Mouse (Mus musculus): Measurements from ENCODE around the gene Svs6. TPM values are rescaled to one million over a fixed set of nuclear protein-coding genes. Genes with fewer than 3 reads are reported as not detected.
"Not testable (repeated sequence)": the region's sequence is repeated elsewhere in the genome, so short reads cannot be mapped to it uniquely, and the experiment has no call there.

Svs6 gene
- not detected for total RNA-seq (2021)
- long read RNA-seq, experiment 1 = 0 reads
- long read RNA-seq, experiment 2 = 0 reads

DNA sequence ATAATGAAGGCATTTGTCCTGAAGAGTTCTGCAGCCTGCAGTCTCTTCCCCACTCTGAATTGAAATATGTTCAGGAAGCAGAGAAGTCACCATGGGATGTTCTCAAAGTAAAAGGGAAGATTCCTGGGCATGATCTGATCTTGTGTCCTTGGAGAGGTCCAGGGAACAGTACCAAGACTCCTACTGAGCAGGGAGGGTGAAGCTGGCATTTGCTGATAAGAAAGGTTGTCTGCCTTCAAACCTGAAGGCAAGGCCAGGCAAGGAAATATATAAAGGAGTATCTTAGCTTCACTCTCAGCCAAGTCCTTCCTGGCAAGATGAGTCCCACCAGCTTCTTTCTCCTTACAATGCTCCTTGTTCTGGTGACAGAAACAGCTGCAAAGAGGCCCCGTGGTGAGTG, at the start of gene Svs6:
TSS of gene Svs6 (plus strand) at position 301 of the 400 bp plus-strand sequence.
- H3K4me3 ChIP-seq; H3K27ac ChIP-seq; DNase-seq (ENCODE audit: low spot score in 2 of 2): not testable (repeated sequence)

DNA sequence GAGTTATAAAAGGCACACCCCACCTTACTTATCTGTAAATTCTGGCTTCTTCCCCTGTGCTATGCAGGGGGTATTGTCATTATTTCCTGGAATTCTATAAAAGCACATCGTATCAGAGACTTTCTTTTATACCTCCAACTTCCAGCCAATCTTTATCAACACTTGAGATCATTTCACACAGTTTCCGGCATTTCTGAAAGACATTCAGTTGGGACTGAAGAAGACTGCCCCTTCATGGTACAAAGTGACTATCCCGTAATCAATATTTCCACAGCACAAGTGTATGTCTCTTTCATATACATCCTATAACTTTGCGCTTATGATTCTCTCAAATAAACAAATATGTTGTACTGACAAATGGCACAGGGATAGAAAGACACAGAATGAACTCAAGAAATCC, 38.2 kb upstream of the Svs6 start, which contains the start of gene Svs4:
TSS of gene Svs4 (minus strand) at position 101 of the 400 bp plus-strand sequence.
- TF ChIP-seq CTCF (conservative IDR thresholded peaks at IDR 0.05) = no peak
- DNase-seq (ENCODE audit: low spot score in 2 of 2) = no peak
- no peak within 1 kb of the TSS for H3K27ac ChIP-seq
- no peak within 1 kb of the TSS for H3K4me3 ChIP-seq

DNA sequence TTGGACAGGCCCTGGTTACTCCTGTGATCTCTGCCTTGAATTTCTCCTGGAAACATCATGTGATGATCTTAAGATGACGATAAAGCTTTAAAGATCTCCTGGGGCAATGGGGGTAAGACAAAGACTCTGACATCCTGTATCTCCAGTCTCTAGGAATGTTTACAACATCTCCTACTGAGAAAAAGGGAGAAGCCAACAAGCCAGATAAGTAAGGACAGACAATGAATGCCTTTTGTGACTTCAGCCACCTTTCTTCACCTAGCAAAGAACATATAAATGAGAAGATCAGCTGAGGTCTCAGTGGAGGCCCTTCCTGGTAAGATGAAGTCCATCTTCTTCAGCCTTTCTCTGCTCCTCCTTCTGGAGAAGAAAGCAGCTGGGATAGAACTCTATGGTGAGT, 27.6 kb upstream of the Svs6 start, which contains the start of gene Svs3a:
TSS of gene Svs3a (plus strand) at position 301 of the 400 bp plus-strand sequence.
- DNase-seq (ENCODE audit: low spot score in 2 of 2); H3K27ac ChIP-seq; H3K4me3 ChIP-seq: not testable (repeated sequence)

DNA sequence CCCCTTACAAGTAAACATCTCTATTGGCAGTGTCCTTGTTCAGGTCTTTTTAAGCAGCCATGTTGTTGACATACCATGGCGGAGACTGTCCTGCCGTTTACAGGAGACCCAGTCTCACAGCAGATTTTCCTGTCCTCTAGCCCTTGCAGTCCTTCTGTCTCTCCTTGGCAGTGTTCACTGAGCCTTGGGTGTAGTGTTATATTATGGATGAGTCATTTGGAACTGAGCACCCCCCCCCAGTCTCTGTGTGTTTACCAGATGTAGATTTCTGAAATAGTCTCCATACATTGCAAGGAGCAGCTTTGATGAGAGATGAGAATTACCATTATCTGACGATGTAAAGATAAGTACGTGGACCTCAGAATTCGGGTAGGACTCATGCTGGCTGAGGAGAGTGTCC, 4.0 kb upstream of the Svs6 start:
- Histone ChIP-seq H3K4me3 (no peak overlapping the region), H3K27ac (no peak overlapping the region)
- TF ChIP-seq CTCF (conservative IDR thresholded peaks at IDR 0.05) = no peak
- DNase-seq (ENCODE audit: low spot score in 2 of 2) = no peak

DNA sequence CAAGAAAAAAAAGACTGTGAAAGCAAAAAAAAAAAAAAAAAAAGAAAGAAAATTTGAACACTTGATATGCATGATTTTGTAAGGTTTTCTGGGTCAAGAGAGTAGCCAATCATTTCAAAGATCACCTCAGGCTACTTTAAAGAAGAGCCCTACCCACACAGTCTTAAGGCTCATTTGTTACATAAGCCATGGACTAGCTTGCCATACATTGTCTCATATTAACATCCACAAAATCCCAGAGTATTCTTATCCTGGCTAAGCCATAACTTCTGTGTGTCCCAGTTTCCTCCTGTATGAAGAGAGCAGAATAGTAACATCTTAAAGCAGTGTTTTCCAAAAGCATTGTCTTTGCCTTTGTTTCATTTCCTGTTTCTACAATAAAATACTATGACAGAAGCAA, 1.1 kb upstream of the Svs6 start:
- not testable (repeated sequence) for H3K4me3 ChIP-seq; H3K27ac ChIP-seq; DNase-seq (ENCODE audit: low spot score in 2 of 2)

DNA sequence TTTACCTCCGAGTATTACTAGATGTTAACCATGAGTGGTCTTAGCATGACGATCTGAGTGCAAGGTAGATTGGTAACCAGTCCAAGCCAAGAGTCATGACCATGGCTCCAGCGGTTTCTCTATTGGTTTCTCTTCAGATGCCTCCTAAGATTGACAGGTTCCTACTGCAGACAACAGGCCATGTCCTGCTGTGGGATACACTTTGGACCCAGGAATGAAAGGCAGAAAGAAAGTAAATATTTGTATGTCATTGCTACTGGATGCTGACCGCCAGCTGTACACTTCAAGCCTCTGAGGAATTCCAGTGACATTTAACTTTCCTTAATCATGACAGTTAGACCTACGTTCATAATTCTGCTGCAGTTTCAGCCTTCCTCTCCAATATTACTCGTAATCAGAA, 4.4 kb downstream of the Svs6 start:
- Histone ChIP-seq H3K4me3 (no peak overlapping the region), H3K27ac (no peak overlapping the region)
- DNase-seq (ENCODE audit: low spot score in 2 of 2) = no peak
- no peak for TF ChIP-seq CTCF (conservative IDR thresholded peaks at IDR 0.05)

DNA sequence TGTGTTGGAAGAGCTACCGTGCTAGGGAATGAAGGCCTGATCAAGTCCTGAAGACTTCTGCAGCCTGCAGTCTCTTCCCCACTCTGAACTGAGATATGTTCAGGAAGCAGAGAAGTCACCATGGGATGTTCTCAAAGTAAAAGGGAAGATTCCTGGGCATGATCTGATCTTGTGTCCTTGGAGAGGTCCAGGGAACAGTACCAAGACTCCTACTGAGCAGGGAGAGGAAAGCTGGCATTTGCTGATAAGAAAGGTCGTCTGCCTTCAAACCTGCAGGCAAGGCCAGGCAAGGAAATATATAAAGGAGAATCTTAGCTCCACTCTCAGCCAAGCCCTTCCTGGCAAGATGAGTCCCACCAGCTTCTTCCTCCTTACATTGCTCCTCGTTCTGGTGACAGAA, 15.9 kb downstream of the Svs6 start, which contains the start of gene Svs5:
TSS of gene Svs5 (plus strand) at position 301 of the 400 bp plus-strand sequence.
- not testable (repeated sequence) for H3K27ac ChIP-seq; DNase-seq (ENCODE audit: low spot score in 2 of 2); H3K4me3 ChIP-seq

DNA sequence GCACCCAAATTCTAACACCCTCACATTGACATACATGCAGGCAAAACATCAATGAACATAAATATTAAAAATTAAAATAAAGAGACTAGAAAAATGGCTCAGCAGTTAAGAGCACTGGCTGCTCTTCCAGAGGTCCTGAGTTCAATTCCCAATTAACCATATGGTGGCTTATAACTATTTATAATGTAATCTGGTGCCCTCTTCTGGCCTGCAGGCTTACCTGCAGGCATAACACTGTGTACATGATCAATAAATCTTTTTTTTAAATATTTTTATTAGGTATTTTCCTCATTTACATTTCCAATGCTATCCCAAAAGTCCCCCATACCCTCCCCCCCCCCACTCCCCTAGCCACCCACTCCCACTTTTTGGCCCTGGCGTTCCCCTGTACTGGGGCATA, 27.2 kb downstream of the Svs6 start:
- H3K4me3 ChIP-seq; H3K27ac ChIP-seq; DNase-seq (ENCODE audit: low spot score in 2 of 2): not testable (repeated sequence)
- TF ChIP-seq CTCF (conservative IDR thresholded peaks at IDR 0.05) = peak; percentile 68

DNA sequence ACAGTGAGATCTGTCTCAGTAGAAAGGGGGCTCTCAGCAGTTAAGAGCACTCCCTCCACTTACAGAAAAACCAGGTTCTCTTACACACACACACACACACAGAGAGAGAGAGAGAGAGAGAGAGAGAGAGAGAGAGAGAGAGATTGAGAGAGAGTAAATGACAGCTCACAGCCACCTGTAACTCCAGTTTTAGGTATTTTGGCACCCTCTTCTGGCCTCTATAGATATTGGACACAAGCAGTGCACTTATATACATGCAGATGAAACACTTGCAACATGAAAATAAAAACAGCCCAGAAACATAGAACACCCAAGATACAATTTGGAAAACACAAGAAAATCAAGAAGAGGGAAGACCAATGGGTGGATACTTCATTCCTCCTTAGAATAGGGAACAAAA, 31.1 kb downstream of the Svs6 start:
- not testable (repeated sequence) for DNase-seq (ENCODE audit: low spot score in 2 of 2)

DNA sequence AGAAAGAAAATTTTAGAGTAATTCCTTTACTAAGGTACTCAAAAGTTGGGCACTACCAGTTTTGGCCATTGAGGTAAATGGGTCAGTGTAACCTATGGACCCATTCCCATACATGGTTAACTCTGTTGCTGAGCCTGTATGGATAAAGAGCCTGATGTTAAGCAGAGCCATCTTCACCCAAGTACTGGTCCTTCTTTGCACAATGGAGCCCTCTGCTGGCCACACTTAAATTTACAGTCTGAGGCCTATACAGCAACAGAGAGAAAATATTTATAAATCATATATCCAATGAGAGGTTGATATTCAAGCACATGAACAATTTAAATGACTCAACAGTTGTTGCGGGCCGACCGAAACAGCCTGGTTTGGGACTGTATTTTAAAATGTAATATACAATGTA, 32.4 kb downstream of the Svs6 start:
- Histone ChIP-seq H3K27ac (no peak overlapping the region), H3K4me3 (no peak overlapping the region)
- no peak for DNase-seq (ENCODE audit: low spot score in 2 of 2)
- peak; percentile 66 for TF ChIP-seq CTCF (conservative IDR thresholded peaks at IDR 0.05)

More for the DNA sequence above, 31.1 kb downstream of the Svs6 start:
- not testable (repeated sequence) for H3K4me3 ChIP-seq, H3K27ac ChIP-seq

DNA sequence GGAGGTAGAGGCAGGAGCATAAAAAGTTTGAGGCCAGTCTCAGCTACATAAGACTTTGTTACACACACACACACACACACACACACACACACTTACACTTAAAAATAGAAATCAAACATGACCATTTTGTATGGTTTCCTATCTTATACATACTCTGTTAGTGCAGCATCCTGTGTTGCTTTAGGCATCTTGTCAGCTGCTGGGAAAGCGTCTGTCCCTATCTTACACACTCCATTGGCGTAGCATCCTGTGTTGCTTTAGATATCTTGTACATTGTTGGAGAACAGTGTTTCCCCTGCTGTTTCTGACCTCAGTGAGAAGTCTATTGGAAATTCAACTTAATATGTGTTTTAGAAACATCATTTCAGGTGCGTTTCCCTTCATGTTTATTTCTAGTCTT, 36.1 kb downstream of the Svs6 start:
- no peak overlapping the region for H3K27ac ChIP-seq
- no peak for TF ChIP-seq CTCF (conservative IDR thresholded peaks at IDR 0.05)
- H3K4me3 ChIP-seq = no peak overlapping the region
- no peak for DNase-seq (ENCODE audit: low spot score in 2 of 2)

DNA sequence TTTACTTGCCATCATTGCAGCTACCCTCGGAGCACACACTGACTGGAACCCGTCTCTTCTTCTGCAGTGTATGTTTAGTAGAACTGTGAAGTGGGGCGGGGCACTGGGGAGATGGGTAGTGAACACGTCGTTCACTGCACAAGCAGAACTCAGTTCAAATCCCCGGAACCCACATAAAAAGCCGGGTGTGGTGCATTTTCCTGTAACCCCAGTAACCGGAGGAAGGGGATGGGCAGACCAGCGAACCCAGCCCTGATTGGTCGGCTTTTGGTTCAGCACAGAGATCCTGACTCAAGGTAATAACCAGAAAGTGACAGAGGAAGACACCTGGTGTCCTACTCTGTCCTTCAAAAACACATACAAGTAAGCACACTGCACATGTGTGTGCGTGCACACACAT, 36.8 kb downstream of the Svs6 start:
- TF ChIP-seq CTCF (conservative IDR thresholded peaks at IDR 0.05) = no peak
- no peak overlapping the region for H3K4me3 ChIP-seq
- DNase-seq (ENCODE audit: low spot score in 2 of 2) = no peak
- no peak overlapping the region for H3K27ac ChIP-seq

DNA sequence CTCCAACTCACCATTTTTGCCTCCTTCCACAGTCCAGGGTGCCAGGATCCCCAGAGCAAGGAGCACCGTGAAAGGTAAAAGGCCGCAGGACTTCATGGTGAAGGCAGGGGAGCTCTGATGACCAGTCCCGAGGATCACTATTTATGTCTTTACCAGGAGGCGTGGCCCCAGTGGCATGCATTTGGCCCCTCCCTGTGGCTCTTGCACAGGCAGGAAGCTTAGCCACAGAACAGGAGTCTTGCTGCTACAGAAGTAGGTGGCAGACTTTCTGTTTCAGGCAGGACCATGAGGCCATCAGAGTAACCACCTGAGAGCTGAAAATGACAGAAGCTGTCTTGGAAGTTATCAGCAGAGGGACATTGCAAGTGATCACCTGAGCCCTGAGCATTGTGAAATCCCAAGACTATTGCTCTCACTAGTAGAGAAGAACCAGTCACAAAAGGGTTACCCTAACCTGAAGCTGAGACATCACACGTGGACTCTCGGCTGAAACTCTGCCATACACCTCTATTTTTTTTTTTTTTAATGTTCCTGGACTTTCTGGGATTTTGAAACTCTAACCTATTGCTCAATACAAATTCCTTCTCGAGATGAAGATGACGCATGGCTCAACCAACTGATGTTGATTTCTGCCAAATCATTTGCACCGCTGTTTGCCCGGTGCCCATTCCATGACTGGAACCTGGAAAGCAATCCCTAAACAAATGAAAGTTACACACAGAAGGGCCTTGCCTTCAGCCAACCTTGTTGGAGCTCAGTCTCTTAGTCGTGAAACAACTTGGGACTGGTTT, 39.8 kb downstream of the Svs6 start:
- TF ChIP-seq CTCF (conservative IDR thresholded peaks at IDR 0.05) = no peak
- no peak overlapping the region for H3K27ac ChIP-seq
- DNase-seq (ENCODE audit: low spot score in 2 of 2) = no peak

DNA sequence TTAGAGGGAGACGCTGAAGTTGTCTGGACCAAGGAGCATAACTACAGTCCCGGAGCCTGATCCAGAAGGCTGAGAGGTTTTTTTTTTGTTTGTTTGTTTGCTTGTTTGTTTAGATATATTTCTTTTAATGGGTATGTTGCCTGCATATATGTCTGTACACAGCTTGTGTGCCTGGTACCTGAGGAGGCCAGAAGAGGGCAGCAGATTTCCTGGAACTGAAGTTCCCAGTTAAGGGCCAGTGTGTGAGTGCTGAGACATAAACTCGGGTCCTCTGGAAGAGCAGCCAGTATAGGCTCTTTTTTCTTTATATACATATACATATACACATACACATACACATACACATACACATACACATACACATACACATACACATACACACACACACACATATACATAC, 41.8 kb downstream of the Svs6 start:
- no peak for DNase-seq (ENCODE audit: low spot score in 2 of 2)
- peak; percentile 56 for TF ChIP-seq CTCF (conservative IDR thresholded peaks at IDR 0.05)
- Histone ChIP-seq H3K4me3 (no peak overlapping the region), H3K27ac (no peak overlapping the region)

More for the DNA sequence above, 39.8 kb downstream of the Svs6 start:
- H3K4me3 ChIP-seq = no peak overlapping the region

Measured in layer of hippocampus, adult 2 months (tissue).